Mouse (Mus musculus) MEL (cell line): Measurements from ENCODE around the gene Vegfb. TPM values are rescaled to one million over a fixed set of nuclear protein-coding genes. Genes with fewer than 3 reads are reported as not detected.

Experiments
- DNase-seq: peaks from one replicate; pipeline ENCODE4 v3.0.0; 2011; ENCODE audit warnings: low read depth, low spot score
- H3K27ac ChIP-seq: 2 replicates; pipeline ENCODE4 v1.5.1; 2012; ENCODE audit warnings: low read depth, mild to moderate bottlenecking, control low read depth, low read length, moderate library complexity; ENCODE audit not compliant: control insufficient read depth
- H3K27me3 ChIP-seq, 2 experiments: fragments of 150-350 bp in 1 of 2; sonication (generic) in 1 of 2; 2 replicates each; pipeline ENCODE4 v1.6.1; 2012; ENCODE audit warnings: low read length in 2 of 2, mild to moderate bottlenecking in 2 of 2, improper control_type of control experiment in 1 of 2, moderate library complexity in 1 of 2; ENCODE audit not compliant: insufficient read depth in 2 of 2, control insufficient read depth in 1 of 2
- H3K36me3 ChIP-seq, 2 experiments: 2 replicates each; pipeline ENCODE4 v1.6.1; 2012 to 2014; ENCODE audit warnings: low read length in 2 of 2, improper control_type of control experiment in 1 of 2, inconsistent platforms in 1 of 2, mild to moderate bottlenecking in 1 of 2; ENCODE audit not compliant: insufficient read depth in 2 of 2, control insufficient read depth in 1 of 2
- H3K4me1 ChIP-seq, 2 experiments: fragments of 150-350 bp in 1 of 2; sonication (generic) in 1 of 2; 2 replicates each; pipeline ENCODE4 v1.6.1; 2012; ENCODE audit warnings: low read length in 2 of 2, improper control_type of control experiment in 1 of 2, mild to moderate bottlenecking in 1 of 2; ENCODE audit not compliant: insufficient read depth in 2 of 2, control insufficient read depth in 1 of 2
- H3K4me3 ChIP-seq, 2 experiments: fragments of 150-350 bp in 1 of 2; sonication (generic) in 1 of 2; 2 replicates each; pipeline ENCODE4 v1.5.1; 2012; ENCODE audit warnings: low read depth in 2 of 2, low read length in 2 of 2, mild to moderate bottlenecking in 2 of 2, moderate library complexity in 2 of 2, control low read depth in 1 of 2, improper control_type of control experiment in 1 of 2; ENCODE audit not compliant: control insufficient read depth in 1 of 2, insufficient read depth in 1 of 2
- H3K79me2 ChIP-seq: 2 replicates; pipeline ENCODE4 v1.6.1; 2012; ENCODE audit warnings: mild to moderate bottlenecking, low read length, moderate library complexity; ENCODE audit not compliant: control insufficient read depth, poor library complexity, insufficient read depth
- H3K9ac ChIP-seq: 2 replicates; pipeline ENCODE4 v1.6.1; 2012; ENCODE audit warnings: low read depth, mild to moderate bottlenecking, control low read depth, low read length, moderate library complexity; ENCODE audit not compliant: control insufficient read depth, poor library complexity, severe bottlenecking
- H3K9me3 ChIP-seq: fragments of 150-350 bp; sonication (generic); replicated peaks from 2 replicates; pipeline ENCODE4 v1.6.1; 2012; ENCODE audit warnings: mild to moderate bottlenecking, low read length, improper control_type of control experiment, moderate library complexity; ENCODE audit not compliant: insufficient read depth
- CHD1 ChIP-seq: IDR thresholded peaks from 2 replicates; pipeline ENCODE4 v1.6.1; 2012; ENCODE audit warnings: low read depth, mild to moderate bottlenecking, inconsistent platforms, low read length, improper control_type of control experiment
- E2F4 ChIP-seq: IDR thresholded peaks from 2 replicates; pipeline ENCODE4 v1.6.1; 2011; ENCODE audit warnings: low read depth, low read length, improper control_type of control experiment, borderline replicate concordance
- ELF1 ChIP-seq: IDR thresholded peaks from 2 replicates; pipeline ENCODE4 v1.6.1; 2014; ENCODE audit warnings: low read depth, mild to moderate bottlenecking, inconsistent platforms, low read length, improper control_type of control experiment, moderate library complexity
- EP300 ChIP-seq, 2 experiments: IDR thresholded peaks; 2 replicates each; pipeline ENCODE4 v1.6.1; 2011; ENCODE audit warnings: improper control_type of control experiment in 2 of 2, low read length in 2 of 2, low read depth in 1 of 2, mild to moderate bottlenecking in 1 of 2
- ETS1 ChIP-seq: IDR thresholded peaks from 2 replicates; pipeline ENCODE4 v1.6.1; 2012; ENCODE audit warnings: low read depth, mild to moderate bottlenecking, inconsistent platforms, low read length, improper control_type of control experiment, moderate library complexity
- GATA1 ChIP-seq: IDR thresholded peaks from 2 replicates; pipeline ENCODE4 v1.6.1; 2011; ENCODE audit warnings: low read depth, low read length, improper control_type of control experiment
- KAT2A ChIP-seq: conservative IDR thresholded peaks from 2 replicates; pipeline ENCODE4 v1.6.1; 2012; ENCODE audit warnings: low read depth, low read length, improper control_type of control experiment, inconsistent platforms
- MAX ChIP-seq: IDR thresholded peaks from 2 replicates; pipeline ENCODE4 v1.6.1; 2011; ENCODE audit warnings: low read length, improper control_type of control experiment
- MAZ ChIP-seq: IDR thresholded peaks from 2 replicates; pipeline ENCODE4 v1.6.1; 2012; ENCODE audit warnings: low read depth, mild to moderate bottlenecking, inconsistent platforms, low read length, improper control_type of control experiment
- MEF2A ChIP-seq: IDR thresholded peaks from 2 replicates; pipeline ENCODE4 v1.6.1; 2014; ENCODE audit warnings: low read depth, mild to moderate bottlenecking, inconsistent platforms, low read length, improper control_type of control experiment; ENCODE audit not compliant: poor library complexity, insufficient replicate concordance, severe bottlenecking; ENCODE audit errors: extremely low read depth
- MXI1 ChIP-seq: IDR thresholded peaks from 2 replicates; pipeline ENCODE4 v1.6.1; 2011; ENCODE audit warnings: mild to moderate bottlenecking, low read depth, low read length, improper control_type of control experiment
- MYB ChIP-seq: IDR thresholded peaks from 2 replicates; pipeline ENCODE4 v1.6.1; 2011; ENCODE audit warnings: mild to moderate bottlenecking, low read depth, low read length, improper control_type of control experiment
- NRF1 ChIP-seq: IDR thresholded peaks from 2 replicates; pipeline ENCODE4 v1.6.1; 2014; ENCODE audit warnings: low read depth, mild to moderate bottlenecking, inconsistent platforms, low read length, improper control_type of control experiment, moderate library complexity; ENCODE audit not compliant: poor library complexity, insufficient read depth, severe bottlenecking
- POLR2A ChIP-seq, 2 experiments: IDR thresholded peaks; 2 replicates each; pipeline ENCODE4 v1.6.1; 2011 to 2012; ENCODE audit warnings: low read length in 2 of 2, mild to moderate bottlenecking in 2 of 2, control low read depth in 1 of 2, improper control_type of control experiment in 1 of 2, low read depth in 1 of 2, moderate library complexity in 1 of 2; ENCODE audit not compliant: control insufficient read depth in 1 of 2, insufficient read depth in 1 of 2, poor library complexity in 1 of 2
- POLR2AphosphoS2 ChIP-seq: IDR thresholded peaks from 2 replicates; pipeline ENCODE4 v1.6.1; 2011; ENCODE audit warnings: low read length, improper control_type of control experiment
- POLR2AphosphoS5 ChIP-seq: IDR thresholded peaks from 2 replicates; pipeline ENCODE4 v1.6.1; 2012; ENCODE audit warnings: low read depth, borderline replicate concordance, mild to moderate bottlenecking, inconsistent platforms, low read length, moderate library complexity, mixed read lengths
- SIN3A ChIP-seq: IDR thresholded peaks from 2 replicates; pipeline ENCODE4 v1.6.1; 2012; ENCODE audit warnings: low read length, improper control_type of control experiment, inconsistent platforms
- TBP ChIP-seq: IDR thresholded peaks from 2 replicates; pipeline ENCODE4 v1.8.0; 2011; ENCODE audit warnings: low read depth, low read length, improper control_type of control experiment
- USF2 ChIP-seq, 2 experiments: IDR thresholded peaks; 2 replicates each; pipeline ENCODE4 v1.6.1; 2011 to 2012; ENCODE audit warnings: improper control_type of control experiment in 2 of 2, low read length in 2 of 2, borderline replicate concordance in 1 of 2, inconsistent platforms in 1 of 2, low read depth in 1 of 2, mild to moderate bottlenecking in 1 of 2; ENCODE audit not compliant: insufficient read depth in 1 of 2
- ZMIZ1 ChIP-seq: IDR thresholded peaks from 2 replicates; pipeline ENCODE4 v1.6.1; 2012; ENCODE audit warnings: low read depth, mild to moderate bottlenecking, inconsistent platforms, low read length, improper control_type of control experiment, moderate library complexity
- ZNF384 ChIP-seq: IDR thresholded peaks from 2 replicates; pipeline ENCODE4 v1.6.1; 2012; ENCODE audit warnings: low read depth, mild to moderate bottlenecking, inconsistent platforms, low read length, improper control_type of control experiment
- polyA plus RNA-seq, 2 experiments: library from polyadenylated mRNA; stranded (reverse) in 1 of 2; unstranded in 1 of 2; fragments of >175 nt in 1 of 2; fragments of >200 nt in 1 of 2; gene quantifications; 2 replicates each; pipeline versions ENCODE4 v1.2.1 to v1.2.4; 2012; ENCODE audit warnings: low replicate concordance in 2 of 2, low read depth in 1 of 2; ENCODE audit not compliant: insufficient read length in 2 of 2, insufficient read depth in 1 of 2, missing spikeins in 1 of 2
- total RNA-seq: library from RNA; depleted of rRNA; stranded (reverse); fragments of 300-350 nt; gene quantifications from 2 replicates; pipeline ENCODE4 v1.2.3, GENCODE M21; 2012

Gene Vegfb
- total and polyA plus RNA-seq, 3 experiments = 11.2 to 67.6 TPM; not detected in 1

- H3K36me3 ChIP-seq = peaks cover 0 to 23% of the 10 kb centered on the region in 2 experiments; a peak in 2 of 4 replicates
- peaks cover 39% of the 10 kb centered on the region for H3K79me2 ChIP-seq
- DNase-seq = peak; percentile 80
- peak overlapping the region; percentile 67 for H3K9ac ChIP-seq
- no peaks in the 10 kb centered on the region for H3K27me3 ChIP-seq
- peak overlapping the region; percentile 57 for H3K27ac ChIP-seq
- no peaks in the 10 kb centered on the region for H3K9me3 ChIP-seq
- H3K4me3 ChIP-seq = peak overlapping the region; percentile 9 to 60
- peaks cover 0 to 19% of the 10 kb centered on the region in 2 experiments; a peak in 2 of 4 replicates for H3K4me1 ChIP-seq
- TF ChIP-seq SIN3A (peak; percentile 72), POLR2AphosphoS5 (no peak), NRF1 (no peak), POLR2AphosphoS2 (peak; percentile 65), POLR2A (IDR thresholded peaks at IDR 0.05; ENCODE audit: control insufficient read depth in 1 of 2, insufficient read depth in 1 of 2, low read depth in 1 of 2, low read length in 2 of 2, poor library complexity in 1 of 2) (peak in 1 of 2 experiments; percentile 44; a peak in 1 of 4 replicates)
Observed at GRCm38 (mm10) chr19:6979001-6979479, 8.4 kb downstream of the Vegfb start.

GRCm38 (mm10) chr19:6978639-6978974 is 8.8 kb downstream of the Vegfb start:
- no peaks in the 10 kb centered on the region for H3K27me3 ChIP-seq
- H3K36me3 ChIP-seq = peaks cover 0 to 23% of the 10 kb centered on the region in 2 experiments; a peak in 2 of 4 replicates
- H3K9ac ChIP-seq = peak overlapping the region; percentile 67
- H3K9me3 ChIP-seq = no peaks in the 10 kb centered on the region
- peaks cover 39% of the 10 kb centered on the region for H3K79me2 ChIP-seq
- peaks cover 0 to 19% of the 10 kb centered on the region in 2 experiments; a peak in 2 of 4 replicates for H3K4me1 ChIP-seq
- DNase-seq = no peak
- TF ChIP-seq ELF1 (no peak), POLR2AphosphoS2 (peak; percentile 65), MAX (no peak), USF2 (IDR thresholded peaks at IDR 0.05; ENCODE audit: borderline replicate concordance in 1 of 2, insufficient read depth in 1 of 2, low read depth in 1 of 2, low read length in 2 of 2) (no peak), MEF2A (no peak), E2F4 (no peak), GATA1 (no peak), MAZ (no peak), MXI1 (0 out of 2 replicates have a peak, but pooled peaks have one; percentile 18), EP300 (IDR thresholded peaks at IDR 0.05; ENCODE audit: low read depth in 1 of 2, low read length in 2 of 2) (no peak), ETS1 (no peak), ZNF384 (no peak), TBP (no peak), POLR2AphosphoS5 (no peak), CHD1 (no peak), MYB (no peak), KAT2A (no peak), ZMIZ1 (no peak)
- H3K27ac ChIP-seq = peak overlapping the region; percentile 57
- H3K4me3 ChIP-seq = peak overlapping the region; percentile 9 to 60
